Mouse (Mus musculus) mature B cell (primary cell): ENCODE measurements around the gene Tardbp.

Source experiments
- in situ Hi-C: fragments of 300-500 bp; cut with MboI; formaldehyde crosslinking; loops from 2 replicates; pipeline ENCODE4 v1.14.3; 2019

Tardbp gene

GRCm38 (mm10) chr4:148626623-148627185, at the start of gene Tardbp:
Gene Tardbp (minus strand): TSS chr4:148627019.
- in situ Hi-C loops = no loop called here

GRCm38 (mm10) chr4:148676188-148676960, 49.6 kb upstream of the Tardbp start:
- in situ Hi-C loops = no loop called here

GRCm38 (mm10) chr4:148675043-148675442, 48.2 kb upstream of the Tardbp start:
- in situ Hi-C loops = no loop called here

- in situ Hi-C loops = no loop called here
Measured at GRCm38 (mm10) chr4:148671230-148671947, 44.6 kb upstream of the Tardbp start.

- in situ Hi-C loops = no loop called here
Measured at GRCm38 (mm10) chr4:148667006-148667755, 40.4 kb upstream of the Tardbp start.

- in situ Hi-C loops = no loop called here
Measured at GRCm38 (mm10) chr4:148664021-148664420, 37.2 kb upstream of the Tardbp start.

GRCm38 (mm10) chr4:148663326-148663725, 36.5 kb upstream of the Tardbp start:
- in situ Hi-C loops = no loop called here

GRCm38 (mm10) chr4:148662168-148662965, 35.5 kb upstream of the Tardbp start:
- in situ Hi-C loops = no loop called here

GRCm38 (mm10) chr4:148660174-148660573, 33.4 kb upstream of the Tardbp start:
- in situ Hi-C loops = no loop called here

- in situ Hi-C loops = no loop called here
Measured at GRCm38 (mm10) chr4:148657776-148658175, 31.0 kb upstream of the Tardbp start.

- in situ Hi-C loops = no loop called here
Measured at GRCm38 (mm10) chr4:148656691-148657258, 30.0 kb upstream of the Tardbp start.

GRCm38 (mm10) chr4:148654701-148655398, 28.0 kb upstream of the Tardbp start:
- in situ Hi-C loops = no loop called here

GRCm38 (mm10) chr4:148651045-148651444, 24.2 kb upstream of the Tardbp start:
- in situ Hi-C loops = no loop called here

GRCm38 (mm10) chr4:148649309-148649708, 22.5 kb upstream of the Tardbp start:
- in situ Hi-C loops = no loop called here

- in situ Hi-C loops = no loop called here
Measured at GRCm38 (mm10) chr4:148646616-148647015, 19.8 kb upstream of the Tardbp start.

GRCm38 (mm10) chr4:148644926-148645325, 18.1 kb upstream of the Tardbp start:
- in situ Hi-C loops = no loop called here

- in situ Hi-C loops = no loop called here
Measured at GRCm38 (mm10) chr4:148644157-148644511, 17.3 kb upstream of the Tardbp start.

GRCm38 (mm10) chr4:148643291-148644156, 16.7 kb upstream of the Tardbp start, which contains the start of gene Gm572:
Gene Gm572 (plus strand): TSS chr4:148643317.
- in situ Hi-C loops = no loop called here

- in situ Hi-C loops = no loop called here
Measured at GRCm38 (mm10) chr4:148641121-148641520, 14.3 kb upstream of the Tardbp start.
